Mouse (Mus musculus): Measurements from ENCODE around the gene 1110008P14Rik.
A peak's percentile ranks its signal among the peaks of the same experiment; 100 is the strongest.

The 1110008P14Rik gene

DNA sequence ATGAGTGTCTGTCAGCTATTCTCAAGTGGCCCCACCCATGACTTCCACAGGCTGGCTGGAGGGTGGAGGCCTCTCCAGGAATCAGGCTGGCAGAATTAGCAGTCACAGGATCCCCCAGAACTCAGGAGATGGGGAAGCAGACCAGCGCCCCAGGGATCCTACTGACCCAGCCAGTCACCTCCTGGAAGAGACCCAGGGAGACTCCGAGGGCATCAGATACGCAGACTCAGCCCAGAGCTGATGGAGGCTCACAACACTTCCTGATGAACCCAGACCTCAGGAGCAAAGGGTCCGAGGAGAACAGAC, 40.2 kb downstream of the 1110008P14Rik start:
- DNase-seq: no peak

DNA sequence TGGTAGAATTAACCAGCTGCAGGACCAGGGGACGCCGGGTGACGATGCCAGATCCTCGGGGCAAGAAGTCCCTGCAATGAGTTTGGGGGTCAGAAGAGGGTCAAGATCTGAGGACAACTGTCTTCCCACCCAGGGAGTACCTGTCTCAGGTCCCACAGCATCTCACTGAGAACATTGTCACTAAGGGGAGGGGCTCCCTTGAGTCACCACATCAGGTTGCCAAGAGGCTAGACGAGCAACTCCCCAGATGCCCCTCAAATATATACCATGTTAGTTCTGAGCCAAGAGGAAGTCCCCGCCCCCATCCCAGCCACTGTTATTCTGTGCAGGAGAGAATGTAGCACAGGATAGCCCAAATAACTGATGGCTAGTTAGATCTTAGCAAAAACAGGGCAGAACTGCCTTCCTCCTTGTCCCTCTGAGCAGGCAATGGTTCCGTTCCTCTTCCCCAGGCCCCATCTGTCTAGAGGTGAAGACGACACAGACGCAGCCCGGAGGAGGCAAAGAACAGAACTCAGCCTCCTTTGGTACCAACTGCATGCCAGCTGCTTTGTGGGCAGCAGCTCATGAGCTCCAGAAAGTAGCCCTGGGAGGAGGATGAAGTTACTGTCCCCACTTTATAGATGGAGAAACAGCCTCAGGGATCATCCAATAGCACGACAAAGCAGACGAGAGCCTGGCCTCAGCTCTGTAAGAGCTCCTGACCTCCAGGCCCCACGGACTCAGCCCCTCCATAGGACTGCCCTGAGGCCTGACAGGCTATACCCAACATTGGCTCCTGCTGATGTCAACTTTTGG, 40.7 kb downstream of the 1110008P14Rik start:
- DNase-seq: no peak

DNA sequence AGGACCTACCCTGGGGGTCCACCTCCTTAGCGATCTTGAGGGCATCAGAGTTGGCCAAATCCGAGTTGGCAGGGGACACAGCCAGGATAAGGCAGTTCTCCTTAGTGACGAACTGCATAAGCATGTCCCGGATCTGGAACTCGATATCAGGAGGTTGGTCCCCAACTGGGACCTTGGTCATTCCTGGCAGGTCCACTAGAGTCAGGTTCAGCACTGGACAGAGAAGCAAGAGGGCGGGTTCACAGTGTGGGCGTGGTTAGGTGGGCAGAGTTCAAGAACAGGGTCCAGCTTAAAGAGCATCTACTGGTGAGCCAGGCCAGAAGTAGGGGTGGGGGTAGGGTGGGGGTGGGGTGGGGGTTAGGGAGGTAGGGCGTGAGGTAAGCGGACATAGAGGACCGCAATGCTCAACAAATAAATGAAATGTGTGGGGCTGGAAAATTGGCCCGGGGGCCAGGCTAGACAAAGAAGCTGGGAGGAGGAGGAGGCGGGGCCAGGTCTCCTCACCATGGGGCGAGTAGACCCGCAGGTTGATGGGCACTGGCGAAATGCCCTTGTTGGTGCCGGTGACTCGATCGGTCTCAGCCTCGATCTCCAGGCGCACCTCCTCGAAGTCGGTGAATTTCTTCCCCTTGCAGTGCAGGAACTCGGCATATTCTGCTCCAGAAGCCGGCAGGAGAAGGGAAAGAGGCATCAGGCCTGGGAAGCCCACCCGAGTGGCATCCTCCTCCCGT, 41.7 kb downstream of the 1110008P14Rik start:
- peak; percentile 16 to 65 for DNase-seq

DNA sequence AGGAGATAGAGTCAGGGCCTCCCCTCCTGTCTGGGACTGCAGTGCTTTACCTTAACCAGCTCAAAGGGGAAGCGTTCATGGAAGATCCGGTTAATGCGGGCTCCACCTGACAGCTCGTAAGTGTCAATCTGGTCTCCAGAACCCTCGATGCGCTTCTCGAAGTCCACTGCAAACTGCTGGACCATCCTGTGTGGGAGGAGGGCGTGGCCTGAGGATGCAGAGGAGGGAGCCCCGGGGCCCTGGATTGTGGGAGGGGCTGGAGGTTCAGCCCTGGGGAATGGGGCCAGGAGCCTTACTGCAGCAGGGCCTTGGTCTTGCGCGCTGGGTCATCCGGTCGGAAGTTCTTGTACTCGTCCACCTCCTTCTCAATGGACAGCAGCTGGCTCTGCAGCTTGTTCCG, 45.9 kb downstream of the 1110008P14Rik start:
- DNase-seq: no peak

DNA sequence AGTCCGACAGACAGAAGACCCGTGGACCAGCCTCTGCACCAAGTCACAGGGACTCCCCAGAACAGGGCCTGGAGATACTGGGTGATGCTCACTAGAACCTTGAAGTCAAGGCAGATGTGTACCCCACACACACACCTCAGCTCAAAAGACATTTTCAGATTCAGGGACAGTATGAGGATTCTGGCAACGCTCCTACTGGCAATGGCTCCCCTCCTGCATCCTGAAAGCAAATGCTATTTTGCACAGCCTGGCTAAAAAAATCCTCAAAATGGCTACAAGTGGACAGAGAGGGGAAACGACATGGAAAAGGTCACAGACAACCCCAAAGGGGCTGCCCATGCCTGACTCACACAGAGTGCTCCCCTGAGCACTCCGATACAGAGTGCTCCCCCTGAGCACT, 49.6 kb downstream of the 1110008P14Rik start:
- no peak for DNase-seq

DNA sequence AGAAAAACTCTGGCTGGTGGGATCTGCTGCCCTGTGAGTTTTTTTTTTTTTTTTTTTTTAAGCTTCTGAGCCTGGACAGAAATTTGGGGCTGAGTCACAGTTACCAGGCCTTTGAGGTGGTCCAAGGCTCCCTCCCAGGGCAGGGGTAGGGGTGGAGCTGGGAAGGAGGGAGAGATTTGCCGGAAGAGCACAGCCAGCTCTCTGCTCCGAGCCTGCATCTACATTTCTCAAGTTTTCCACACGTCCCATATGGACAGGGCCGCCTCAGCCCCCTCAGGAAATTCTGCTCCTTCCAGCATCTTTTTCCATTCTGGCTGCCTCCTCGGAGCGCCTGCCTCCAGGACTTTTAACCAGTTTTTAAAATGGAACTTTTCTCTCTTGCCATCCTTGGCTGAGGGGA, 52.2 kb downstream of the 1110008P14Rik start:
- DNase-seq: no peak

DNA sequence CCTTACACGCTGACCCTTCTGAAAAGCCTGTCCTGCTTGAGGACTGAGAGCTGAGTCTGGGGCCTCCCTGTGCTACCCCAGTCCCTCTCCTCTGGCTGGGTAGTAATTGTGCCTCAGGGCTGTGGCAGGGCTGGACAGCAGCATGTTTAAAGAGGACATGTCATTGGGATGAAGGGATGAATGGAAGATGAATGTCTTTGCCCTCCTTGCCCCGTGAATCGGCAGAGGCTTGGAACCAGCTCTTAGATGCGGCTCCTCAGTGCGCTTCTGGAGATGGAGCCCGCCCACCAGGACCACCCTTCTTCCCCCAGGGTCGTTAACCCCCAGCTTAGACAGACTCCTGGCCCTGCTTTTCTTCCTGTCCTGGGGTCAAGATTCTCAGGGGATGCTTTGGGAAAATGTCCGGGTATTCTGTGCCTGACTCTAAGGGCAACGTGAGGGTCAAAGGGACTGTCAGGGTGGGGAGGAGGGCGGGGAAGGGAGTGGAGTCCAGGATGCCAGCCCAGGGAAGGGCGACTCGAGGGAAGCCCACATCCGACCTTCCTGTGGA, 52.8 kb downstream of the 1110008P14Rik start:
- no peak for DNase-seq

DNA sequence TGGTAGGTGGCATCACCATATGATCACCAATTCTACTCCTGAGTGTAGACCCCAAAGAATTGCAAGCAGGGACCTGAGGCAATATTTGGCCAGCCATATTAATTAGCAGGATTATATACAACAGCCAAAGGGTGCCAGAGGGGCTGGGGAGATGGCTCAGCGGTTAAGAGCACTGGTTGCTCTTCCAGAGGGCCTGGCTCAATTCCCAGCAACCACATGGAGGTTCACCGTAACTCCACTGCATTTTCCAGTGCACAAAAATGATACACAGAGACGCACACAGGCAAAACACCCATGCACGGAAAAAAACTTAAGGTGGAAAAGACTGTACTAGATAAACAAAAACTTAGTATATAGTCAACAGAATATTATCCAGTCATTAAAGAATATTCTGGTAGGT, 54.5 kb downstream of the 1110008P14Rik start:
- DNase-seq: no peak

Data from kidney, postnatal 25 days (tissue).